ENCODE assay signal across 23 mouse cellular contexts in the genomic region with DNA sequence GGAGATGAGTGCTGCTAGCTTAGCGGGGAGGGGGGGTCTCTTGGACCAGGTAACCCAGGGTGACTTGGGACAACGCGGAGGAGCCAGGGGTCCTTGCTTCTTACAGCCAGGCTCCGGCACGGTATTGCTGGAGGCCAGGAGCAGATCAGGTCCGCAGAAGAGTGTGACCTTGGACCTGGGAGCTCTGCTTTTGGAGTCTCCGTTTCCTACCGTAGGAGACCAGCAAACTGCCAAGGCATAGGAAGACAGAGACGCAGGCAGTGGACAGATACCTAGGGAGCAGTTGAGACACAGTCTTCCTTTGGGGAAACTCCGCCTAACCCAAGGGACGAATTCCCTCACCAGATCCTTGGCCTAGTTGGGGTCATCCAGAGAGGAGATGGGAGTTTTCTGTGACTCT. TPM values are rescaled to one million over a fixed set of nuclear protein-coding genes. Genes with fewer than 3 reads are reported as not detected.
"Had no signal": no experiment of that assay in that cellular context is flagged by ENCODE, and none has a peak within 500 bp of the region (broad histone marks: within the 10 kb centered on the region; RNA-seq: fewer than 3 reads in every experiment).

No protein-coding gene starts in this region.

- ATAC-seq: liver, embryonic 12.5 days; midbrain, embryonic 15.5 days had no signal

- H3K9me3 ChIP-seq: midbrain, embryonic 15.5 days had no signal

- H3K4me3 ChIP-seq: limb, embryonic 15.5 days; liver, embryonic 12.5 days; midbrain, embryonic 10.5 days; midbrain, embryonic 15.5 days; neural tube, embryonic 12.5 days had no signal

- H3K4me2 ChIP-seq: limb, embryonic 15.5 days; liver, embryonic 12.5 days; lung, embryonic 14.5 days; midbrain, embryonic 15.5 days; neural tube, embryonic 12.5 days had no signal

- H3K27ac ChIP-seq: kidney, postnatal 0 days; limb, embryonic 15.5 days; liver, embryonic 12.5 days; midbrain, embryonic 10.5 days; midbrain, embryonic 15.5 days; neural tube, embryonic 12.5 days; stomach, postnatal 0 days had no signal

- H3K9ac ChIP-seq: limb, embryonic 15.5 days; liver, embryonic 12.5 days; lung, embryonic 14.5 days; midbrain, embryonic 15.5 days; neural tube, embryonic 12.5 days had no signal

- DNase-seq: kidney, adult 9 months; kidney, postnatal 36 days; lung, embryonic 14.5 days; lung, postnatal 10 days; lung, postnatal 4 days; retina, postnatal 1 day had no signal

- H3K36me3 ChIP-seq: midbrain, embryonic 15.5 days had no signal

RNA-seq across cellular contexts. Expression of gene Slc17a7, which starts 2.0 kb away (rescaled TPM):
- total RNA-seq: megakaryocyte, adult 5-6 weeks; monocyte, adult 5-6 weeks; neutrophil, adult 5-6 weeks had no signal
- polyA plus RNA-seq: liver, embryonic 12.5 days; liver, embryonic 16.5 days; stomach, postnatal 0 days had no signal

RNA-seq across cellular contexts. Expression of gene Gfy, which starts 13.7 kb away (rescaled TPM):
- total RNA-seq: megakaryocyte, adult 5-6 weeks; monocyte, adult 5-6 weeks; neutrophil, adult 5-6 weeks had no signal
- polyA plus RNA-seq: kidney, postnatal 0 days; limb, embryonic 11.5 days; limb, embryonic 15.5 days; liver, embryonic 12.5 days; liver, embryonic 16.5 days; lung, embryonic 14.5 days; midbrain, embryonic 10.5 days; midbrain, embryonic 15.5 days; neural tube, embryonic 12.5 days; small intestine, adult 2 months; stomach, postnatal 0 days had no signal

RNA-seq across cellular contexts. Expression of gene Pth2, which starts 15.1 kb away (rescaled TPM):
- total RNA-seq: layer of hippocampus, adult 8-10 months; layer of hippocampus, postnatal 14 days; left cerebral cortex, adult 18-20 months; left cerebral cortex, postnatal 25 days; megakaryocyte, adult 5-6 weeks; monocyte, adult 5-6 weeks; neutrophil, adult 5-6 weeks had no signal
- polyA plus RNA-seq: kidney, postnatal 0 days; limb, embryonic 11.5 days; limb, embryonic 15.5 days; liver, embryonic 12.5 days; liver, embryonic 16.5 days; lung, embryonic 14.5 days; midbrain, embryonic 10.5 days; neural tube, embryonic 12.5 days; small intestine, adult 2 months; stomach, postnatal 0 days had no signal
